In the genomic region with DNA sequence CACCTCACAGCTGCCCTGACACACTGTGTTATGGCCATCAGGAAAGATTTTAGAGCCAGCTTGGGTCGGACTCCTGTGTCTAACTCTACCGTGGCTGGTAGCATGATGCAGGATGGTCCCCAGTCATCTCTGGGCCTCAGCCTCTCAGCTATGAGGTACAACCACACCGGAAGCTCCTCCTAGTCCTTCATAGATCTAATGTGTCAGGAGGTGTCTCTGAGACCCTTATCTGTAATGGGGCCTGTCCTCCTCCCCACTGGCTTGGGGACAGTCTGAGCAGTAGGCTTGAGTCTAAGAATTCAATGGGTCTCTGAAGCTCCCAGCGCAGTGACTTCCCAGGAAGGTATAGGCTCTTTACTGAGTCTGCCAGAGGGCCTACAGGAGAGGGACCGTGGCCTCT, we compare ENCODE assay signal across 24 mouse cellular contexts. TPM values are rescaled to one million over a fixed set of nuclear protein-coding genes. Genes with fewer than 3 reads are reported as not detected.
DNase-seq lines count a peak whose midpoint lies in the region; ATAC-seq and TF ChIP-seq lines count a peak whose summit lies in the region.
"Had no signal": no experiment of that assay in that cellular context is flagged by ENCODE, and none has a peak within 500 bp of the region (broad histone marks: within the 10 kb centered on the region; RNA-seq: fewer than 3 reads in every experiment).

No protein-coding gene starts in this region.

- H3K4me3 ChIP-seq in heart, embryonic 10.5 days, result no peak overlapping the region
- no peak overlapping the region for H3K4me3 ChIP-seq in hindbrain, embryonic 10.5 days
- no peak overlapping the region for H3K4me3 ChIP-seq in hindbrain, embryonic 12.5 days
- no peak overlapping the region for H3K4me3 ChIP-seq in midbrain, embryonic 16.5 days (ENCODE audit: low read depth, low read length)
- H3K4me3 ChIP-seq in midbrain, embryonic 13.5 days (replicated peaks), result no peak overlapping the region
- H3K4me3 ChIP-seq in cerebellum, adult 2 months (replicated peaks; ENCODE audit: insufficient read depth, low read depth, low read length), result no peak overlapping the region
- H3K4me3 ChIP-seq: embryonic facial prominence, embryonic 12.5 days; embryonic facial prominence, embryonic 15.5 days; gastrocnemius, adult 2 months had no signal

- peak overlapping the region; percentile 50 for H3K27ac ChIP-seq in heart, embryonic 10.5 days
- H3K27ac ChIP-seq in hindbrain, embryonic 10.5 days, result peak overlapping the region; percentile 16; the same call in 1 of the 2 replicates
- H3K27ac ChIP-seq in hindbrain, embryonic 12.5 days, result no peak overlapping the region
- H3K27ac ChIP-seq in midbrain, embryonic 16.5 days (ENCODE audit: low read length), result no peak overlapping the region
- no peak overlapping the region for H3K27ac ChIP-seq in midbrain, embryonic 13.5 days
- no peak overlapping the region for H3K27ac ChIP-seq in cerebellum, adult 2 months (ENCODE audit: insufficient read depth, low read length)
- H3K27ac ChIP-seq: embryonic facial prominence, embryonic 12.5 days; embryonic facial prominence, embryonic 15.5 days; gastrocnemius, adult 2 months; hindbrain, embryonic 14.5 days; hindbrain, postnatal 0 days had no signal

- peaks cover 64% of the 10 kb centered on the region for H3K4me1 ChIP-seq in heart, embryonic 10.5 days
- peaks cover 40% of the 10 kb centered on the region for H3K4me1 ChIP-seq in hindbrain, embryonic 10.5 days (replicated peaks)
- peaks cover 16% of the 10 kb centered on the region for H3K4me1 ChIP-seq in hindbrain, embryonic 12.5 days
- H3K4me1 ChIP-seq in midbrain, embryonic 16.5 days (ENCODE audit: control insufficient read depth, insufficient read depth, low read length), result peaks cover 6% of the 10 kb centered on the region
- H3K4me1 ChIP-seq in midbrain, embryonic 13.5 days (replicated peaks), result peaks cover 32% of the 10 kb centered on the region
- H3K4me1 ChIP-seq in cerebellum, adult 2 months (ENCODE audit: control insufficient read depth, insufficient read depth, low read length), result no peaks in the 10 kb centered on the region

- intact Hi-C loops in heart, postnatal 10 days (cut with DNase I), result no loop called here

- no peak overlapping the region for H3K4me2 ChIP-seq in hindbrain, embryonic 12.5 days (replicated peaks)
- no peak overlapping the region for H3K4me2 ChIP-seq in midbrain, embryonic 16.5 days (ENCODE audit: low read length)
- no peak overlapping the region for H3K4me2 ChIP-seq in midbrain, embryonic 13.5 days (replicated peaks)
- H3K4me2 ChIP-seq: embryonic facial prominence, embryonic 12.5 days; embryonic facial prominence, embryonic 15.5 days; hindbrain, embryonic 14.5 days had no signal

- no peak overlapping the region for H3K9ac ChIP-seq in hindbrain, embryonic 12.5 days
- H3K9ac ChIP-seq in midbrain, embryonic 16.5 days (ENCODE audit: low read depth, low read length), result 0 out of 2 replicates have a peak overlapping the region, but pooled peaks have one; percentile 30
- H3K9ac ChIP-seq in midbrain, embryonic 13.5 days (replicated peaks), result no peak overlapping the region
- H3K9ac ChIP-seq: embryonic facial prominence, embryonic 12.5 days; embryonic facial prominence, embryonic 15.5 days; forebrain, postnatal 0 days; hindbrain, embryonic 14.5 days had no signal

- H3K9me3 ChIP-seq in heart, embryonic 10.5 days, result no peaks in the 10 kb centered on the region
- no peaks in the 10 kb centered on the region for H3K9me3 ChIP-seq in hindbrain, embryonic 10.5 days
- H3K9me3 ChIP-seq in hindbrain, embryonic 12.5 days (replicated peaks), result no peaks in the 10 kb centered on the region
- no peaks in the 10 kb centered on the region for H3K9me3 ChIP-seq in midbrain, embryonic 16.5 days (replicated peaks; ENCODE audit: control insufficient read depth, low read length, poor library complexity, severe bottlenecking)
- H3K9me3 ChIP-seq in midbrain, embryonic 13.5 days, result no peaks in the 10 kb centered on the region
- H3K9me3 ChIP-seq: embryonic facial prominence, embryonic 12.5 days; embryonic facial prominence, embryonic 15.5 days had no signal

- no peak for DNase-seq in heart, embryonic 10.5 days (ENCODE audit: low spot score)
- DNase-seq in heart, postnatal 10 days, result no peak
- no peak for DNase-seq in hindbrain, embryonic 10.5 days (ENCODE audit: low spot score)
- DNase-seq in cerebellum, adult 2 months, result no peak
- DNase-seq: adrenal gland, adult 2 months; adrenal gland, postnatal 14 days; cerebellum, adult 11 months; cerebellum, adult 8-10 months; cerebellum, postnatal 10 days; cerebellum, postnatal 36 days; forebrain, postnatal 0 days; gastrocnemius, adult 2 months; gastrocnemius, postnatal 14 days; heart, adult 11 months had no signal

- no peak for ATAC-seq in hindbrain, embryonic 12.5 days (ENCODE audit: low FRiP score)
- ATAC-seq in midbrain, embryonic 16.5 days, result no peak
- no peak for ATAC-seq in midbrain, embryonic 13.5 days
- ATAC-seq: forebrain, embryonic 14.5 days; forebrain, postnatal 0 days; hindbrain, postnatal 0 days; inflammation-experienced regulatory T-cells, adult 6 months; intestine, embryonic 16.5 days had no signal

- no peak for TF ChIP-seq CTCF in cerebellum, adult 2 months (IDR thresholded peaks at IDR 0.05; ENCODE audit: borderline replicate concordance, insufficient read depth, low read depth, low read length)

- no peak for TF ChIP-seq POLR2A in cerebellum, adult 2 months (IDR thresholded peaks at IDR 0.05; ENCODE audit: borderline replicate concordance, insufficient read depth, low read length)

- 61% methylated on average over 5 of the region's 5 CpGs for WGBS in heart, embryonic 10.5 days
- 84% methylated on average over 5 of the region's 5 CpGs for WGBS in hindbrain, embryonic 10.5 days
- WGBS in hindbrain, embryonic 12.5 days, result 86% methylated on average over 5 of the region's 5 CpGs
- 92% methylated on average over 5 of the region's 5 CpGs for WGBS in midbrain, embryonic 16.5 days
- 87% methylated on average over 5 of the region's 5 CpGs for WGBS in midbrain, embryonic 13.5 days
- WGBS in cerebellum, adult 2 months, result 86% methylated on average over 5 of the region's 5 CpGs

- no peaks in the 10 kb centered on the region for H3K36me3 ChIP-seq in heart, embryonic 10.5 days
- H3K36me3 ChIP-seq in hindbrain, embryonic 10.5 days, result no peaks in the 10 kb centered on the region
- no peaks in the 10 kb centered on the region for H3K36me3 ChIP-seq in hindbrain, embryonic 12.5 days
- H3K36me3 ChIP-seq in midbrain, embryonic 16.5 days (ENCODE audit: control insufficient read depth, insufficient read depth, low read length), result no peaks in the 10 kb centered on the region
- H3K36me3 ChIP-seq in midbrain, embryonic 13.5 days, result no peaks in the 10 kb centered on the region
- H3K36me3 ChIP-seq: embryonic facial prominence, embryonic 12.5 days; embryonic facial prominence, embryonic 15.5 days had no signal

- H3K27me3 ChIP-seq in heart, embryonic 10.5 days (ENCODE audit: insufficient read depth, poor library complexity, severe bottlenecking), result no peaks in the 10 kb centered on the region
- 0 out of 2 replicates have a peak, but pooled peaks cover 7% of the 10 kb centered on the region for H3K27me3 ChIP-seq in hindbrain, embryonic 10.5 days (ENCODE audit: insufficient read depth, poor library complexity, severe bottlenecking)
- no peaks in the 10 kb centered on the region for H3K27me3 ChIP-seq in hindbrain, embryonic 12.5 days
- no peaks in the 10 kb centered on the region for H3K27me3 ChIP-seq in midbrain, embryonic 16.5 days (ENCODE audit: control insufficient read depth, insufficient read depth, low read depth, low read length)
- no peaks in the 10 kb centered on the region for H3K27me3 ChIP-seq in midbrain, embryonic 13.5 days
- H3K27me3 ChIP-seq in cerebellum, adult 2 months (ENCODE audit: control insufficient read depth, insufficient read depth, low read length), result no peaks in the 10 kb centered on the region
- H3K27me3 ChIP-seq: embryonic facial prominence, embryonic 12.5 days; embryonic facial prominence, embryonic 15.5 days had no signal

RNA-seq across cellular contexts. Expression of a gene that starts 56.2 kb away (rescaled TPM):
- polyA plus RNA-seq in heart, embryonic 10.5 days (2016; fragmentation: Nextera tagmentation; extraction: Ambion mirVana), result 18.0 and 23.3 TPM in 2 replicates
- total RNA-seq in heart, postnatal 10 days (2021), result 1 to 10 TPM; 2.7 to 5.7 TPM
- polyA plus RNA-seq in hindbrain, embryonic 10.5 days (2016; fragmentation: Nextera tagmentation; extraction: Ambion mirVana), result 3.0 and 5.6 TPM in 2 replicates
- polyA plus RNA-seq in hindbrain, embryonic 12.5 days (2016; fragmentation: Nextera tagmentation; extraction: Ambion mirVana), result 6.0 and 6.1 TPM in 2 replicates
- polyA plus RNA-seq in midbrain, embryonic 16.5 days (2015; fragmentation: Nextera tagmentation; extraction: Ambion mirVana), result 43.6 and 55.8 TPM in 2 replicates
- polyA plus RNA-seq in midbrain, embryonic 13.5 days (2015; fragmentation: Nextera tagmentation; extraction: Ambion mirVana), result 20.5 and 22.0 TPM in 2 replicates
- 7.5 and 8.4 TPM in 2 replicates for polyA plus RNA-seq in cerebellum, adult 2 months (2012; rRNA removed)
- total RNA-seq: gastrocnemius, adult 2 months had no signal

Comparison
In these comparisons a context has a peak if more than half of its experiments do, and no peak if none do; other contexts are left out.
1. H3K27ac ChIP-seq: peak in heart, embryonic 10.5 days (single experiment) and hindbrain, embryonic 10.5 days (single experiment); none in hindbrain, embryonic 12.5 days (single experiment), midbrain, embryonic 16.5 days (single experiment), midbrain, embryonic 13.5 days (single experiment) and cerebellum, adult 2 months (single experiment).